Mouse (Mus musculus) adrenal gland, adult 8-10 months (tissue): Measurements from ENCODE around the gene Ints14. TPM values are rescaled to one million over a fixed set of nuclear protein-coding genes. Genes with fewer than 3 reads are reported as not detected.
"Not testable (repeated sequence)": the region's sequence is repeated elsewhere in the genome, so short reads cannot be mapped to it uniquely, and the experiment has no call there.

Source experiments
- DNase-seq: peaks from one replicate; pipeline ENCODE4 v3.0.0; 2022
- microRNA-seq, 2 experiments: library from miRNA; unstranded; fragments of <30 nt; microRNA quantifications; one replicate each; pipeline ENCODE4 v1.2.0; 2022
- total RNA-seq, 4 experiments: library from RNA; stranded (reverse); gene quantifications; 2 replicates each; pipeline ENCODE4 v1.2.4; 2022

Gene Ints14
- total RNA-seq, 4 experiments from 2014 or later = 27.2 to 31.9 (median 28.8) TPM

GRCm38 (mm10) chr9:65020128-65020527 is 59.4 kb downstream of the Ints14 start:
- no peak for DNase-seq

- peak; percentile 91 for DNase-seq
These were observed 60.5 kb downstream of the Ints14 start, which contains the start of gene Hacd3 for GRCm38 (mm10) chr9:65020991-65021886. Gene Hacd3, minus strand, starts transcription at chr9:65021693.

- no peak for DNase-seq
These were observed 61.3 kb downstream of the Ints14 start for GRCm38 (mm10) chr9:65021887-65022579.

GRCm38 (mm10) chr9:65022580-65023135 is 62.0 kb downstream of the Ints14 start:
- peak; percentile 70 for DNase-seq

GRCm38 (mm10) chr9:65023447-65023846 is 62.7 kb downstream of the Ints14 start:
- no peak for DNase-seq

- no peak for DNase-seq
These were observed 66.5 kb downstream of the Ints14 start for GRCm38 (mm10) chr9:65027241-65027640.

GRCm38 (mm10) chr9:65028313-65028712 is 67.6 kb downstream of the Ints14 start:
- DNase-seq = no peak

- DNase-seq = not testable (repeated sequence)
These were observed 70.7 kb downstream of the Ints14 start for GRCm38 (mm10) chr9:65031355-65031754.

- DNase-seq = no peak
These were observed 71.2 kb downstream of the Ints14 start for GRCm38 (mm10) chr9:65031894-65032268.

- DNase-seq = peak; percentile 89
These were observed 71.8 kb downstream of the Ints14 start, which contains the start of gene Dpp8 for GRCm38 (mm10) chr9:65032269-65033108. Gene Dpp8, plus strand, starts transcription at chr9:65032414.

- no peak for DNase-seq
These were observed 75.8 kb downstream of the Ints14 start for GRCm38 (mm10) chr9:65036456-65036855.

Small RNA genes within 50 kb of the gene (microRNA-seq; reads per million reads assigned to microRNA genes)
- gene Gm25640 = 0 reads per million in 2 experiments

Other genes with a start within 250 kb of the Ints14 start
- gene Rab11a, start 223.1 kb upstream of the Ints14 start, total RNA-seq = 100 to 1,000 TPM; 231 to 285 (median 262) TPM
- 10 to 100 TPM; 15.1 to 42.4 (median 29.1) TPM for gene Dennd4a, start 149.6 kb upstream of the Ints14 start, total RNA-seq
- gene Slc24a1, start 9.3 kb upstream of the Ints14 start, total RNA-seq = not detected
- gene Hacd3, start 60.8 kb downstream of the Ints14 start, total RNA-seq = 100 to 1,000 TPM; 321 to 416 (median 344) TPM
- gene Dpp8, start 71.5 kb downstream of the Ints14 start, total RNA-seq = 100 to 1,000 TPM in 3 of 4 experiments, 10 to 100 TPM in 1; 90.7 to 123 (median 113) TPM
- gene Igdcc4, start 140.6 kb downstream of the Ints14 start, total RNA-seq = 10 to 100 TPM; 28.6 to 67.1 (median 44.5) TPM
- 1 to 10 TPM in 3 of 4 experiments, under 1 TPM in 1; 0.84 to 4.0 (median 2.4) TPM for gene Igdcc3, start 180.3 kb downstream of the Ints14 start, total RNA-seq
- gene Parp16, start 234.4 kb downstream of the Ints14 start, total RNA-seq = 10 to 100 TPM; 16.2 to 44.2 (median 33.1) TPM